In genomic region chr8:47791986-47792385, GRCm38 (mm10) we compare ENCODE assay signal across 23 mouse cellular contexts. TPM values are rescaled to one million over a fixed set of nuclear protein-coding genes. Genes with fewer than 3 reads are reported as not detected.
DNase-seq lines count a peak whose midpoint lies in the region; ATAC-seq lines count a peak whose summit lies in the region.
"Had no signal": no experiment of that assay in that cellular context is flagged by ENCODE, and none has a peak within 500 bp of the region (broad histone marks: within the 10 kb centered on the region; RNA-seq: fewer than 3 reads in every experiment).

No protein-coding gene starts in this region.

- peak; percentile 50 to 64 for DNase-seq in cerebellum, postnatal 10 days
- no peak for DNase-seq in cerebellum, adult 11 months
- DNase-seq in midbrain, embryonic 14.5 days: peak; percentile 10
- DNase-seq in retina, postnatal 1 day: peak; percentile 47
- no peak for DNase-seq in retina, embryonic 14.5 days (ENCODE audit: low spot score)
- DNase-seq: adrenal gland, postnatal 14 days; cerebellum, adult 18-20 months; cerebellum, adult 9-10 months; gastrocnemius, postnatal 14 days; heart, adult 11 months had no signal

- no peak overlapping the region for H3K9ac ChIP-seq in midbrain, embryonic 14.5 days (replicated peaks; ENCODE audit: low read length)
- H3K9ac ChIP-seq in midbrain, embryonic 15.5 days: no peak overlapping the region
- H3K9ac ChIP-seq: forebrain, embryonic 13.5 days; hindbrain, embryonic 12.5 days; hindbrain, embryonic 15.5 days had no signal

- H3K27ac ChIP-seq in midbrain, embryonic 14.5 days (replicated peaks; ENCODE audit: low read depth, low read length): no peak overlapping the region
- no peak overlapping the region for H3K27ac ChIP-seq in midbrain, embryonic 15.5 days
- H3K27ac ChIP-seq: forebrain, embryonic 10.5 days; forebrain, embryonic 13.5 days; hindbrain, embryonic 12.5 days; hindbrain, embryonic 15.5 days had no signal

- H3K4me1 ChIP-seq in midbrain, embryonic 14.5 days (ENCODE audit: control insufficient read depth, insufficient read depth, low read length): peaks cover 4% of the 10 kb centered on the region; the same call in 1 of the 2 replicates
- H3K4me1 ChIP-seq in midbrain, embryonic 15.5 days: 0 out of 2 replicates have a peak, but pooled peaks cover 2% of the 10 kb centered on the region
- H3K4me1 ChIP-seq: hindbrain, embryonic 12.5 days; hindbrain, embryonic 15.5 days had no signal

- no peaks in the 10 kb centered on the region for H3K36me3 ChIP-seq in midbrain, embryonic 14.5 days (ENCODE audit: control insufficient read depth, insufficient read depth, low read length)
- no peaks in the 10 kb centered on the region for H3K36me3 ChIP-seq in midbrain, embryonic 15.5 days (replicated peaks)
- H3K36me3 ChIP-seq: forebrain, embryonic 10.5 days; hindbrain, embryonic 12.5 days; hindbrain, embryonic 15.5 days had no signal

- no peak overlapping the region for H3K4me3 ChIP-seq in midbrain, embryonic 14.5 days (replicated peaks; ENCODE audit: low read depth, low read length)
- H3K4me3 ChIP-seq in midbrain, embryonic 15.5 days: no peak overlapping the region
- H3K4me3 ChIP-seq: forebrain, embryonic 10.5 days; forebrain, embryonic 13.5 days; hindbrain, embryonic 12.5 days; hindbrain, embryonic 15.5 days had no signal

- no peak overlapping the region for H3K4me2 ChIP-seq in midbrain, embryonic 14.5 days (ENCODE audit: low read length)
- H3K4me2 ChIP-seq in midbrain, embryonic 15.5 days: no peak overlapping the region
- H3K4me2 ChIP-seq: forebrain, embryonic 13.5 days; heart, embryonic 11.5 days; hindbrain, embryonic 12.5 days; hindbrain, embryonic 15.5 days had no signal

- 76% methylated on average over 9 of the region's 9 CpGs for WGBS in midbrain, embryonic 14.5 days
- 67% methylated on average over 9 of the region's 9 CpGs for WGBS in midbrain, embryonic 15.5 days

- ATAC-seq in midbrain, embryonic 14.5 days (ENCODE audit: low FRiP score, low TSS enrichment): no peak
- no peak for ATAC-seq in midbrain, embryonic 15.5 days (replicated peaks)
- ATAC-seq: forebrain, embryonic 13.5 days; forebrain, embryonic 16.5 days; Patski had no signal

- H3K9me3 ChIP-seq in midbrain, embryonic 14.5 days (ENCODE audit: control insufficient read depth, low read length): no peaks in the 10 kb centered on the region
- H3K9me3 ChIP-seq in midbrain, embryonic 15.5 days: no peaks in the 10 kb centered on the region
- H3K9me3 ChIP-seq: hindbrain, embryonic 15.5 days had no signal

- no peaks in the 10 kb centered on the region for H3K27me3 ChIP-seq in midbrain, embryonic 14.5 days (ENCODE audit: control insufficient read depth, insufficient read depth, low read length)
- H3K27me3 ChIP-seq in midbrain, embryonic 15.5 days (replicated peaks): no peaks in the 10 kb centered on the region
- H3K27me3 ChIP-seq: forebrain, embryonic 13.5 days; hindbrain, embryonic 12.5 days; hindbrain, embryonic 15.5 days had no signal

RNA-seq across cellular contexts. Expression of gene Cldn24, which starts 30.0 kb away (rescaled TPM):
- not detected in 2 replicates for polyA plus RNA-seq in midbrain, embryonic 14.5 days (2014; fragmentation: Nextera tagmentation; extraction: Ambion mirVana)
- not detected in 2 replicates for polyA plus RNA-seq in midbrain, embryonic 15.5 days (2015; fragmentation: Nextera tagmentation; extraction: Ambion mirVana)
- polyA plus RNA-seq: embryonic facial prominence, embryonic 11.5 days; embryonic facial prominence, embryonic 14.5 days; forebrain, embryonic 10.5 days; forebrain, embryonic 13.5 days; forebrain, embryonic 16.5 days; heart, embryonic 11.5 days; heart, embryonic 14.5 days; heart, postnatal 0 days; hindbrain, embryonic 15.5 days; intestine, embryonic 14.5 days had no signal

RNA-seq across cellular contexts. Expression of gene Cldn22, which starts 32.3 kb away (rescaled TPM):
- polyA plus RNA-seq in midbrain, embryonic 14.5 days (2014; fragmentation: Nextera tagmentation; extraction: Ambion mirVana): not detected in 2 replicates
- polyA plus RNA-seq in midbrain, embryonic 15.5 days (2015; fragmentation: Nextera tagmentation; extraction: Ambion mirVana): not detected in 2 replicates
- polyA plus RNA-seq: embryonic facial prominence, embryonic 11.5 days; embryonic facial prominence, embryonic 14.5 days; forebrain, embryonic 10.5 days; forebrain, embryonic 13.5 days; forebrain, embryonic 16.5 days; heart, embryonic 11.5 days; heart, embryonic 14.5 days; heart, postnatal 0 days; hindbrain, embryonic 12.5 days; hindbrain, embryonic 15.5 days; intestine, embryonic 14.5 days; Patski had no signal

Comparison
In these comparisons a context has a peak if more than half of its experiments do, and no peak if none do; other contexts are left out.
1. DNase-seq: peak in cerebellum, postnatal 10 days (2 of 2), midbrain, embryonic 14.5 days (single experiment) and retina, postnatal 1 day (single experiment); none in cerebellum, adult 11 months (single experiment) and retina, embryonic 14.5 days (single experiment).